Mouse (Mus musculus) hindbrain, postnatal 0 days (tissue): ENCODE data around the gene Fto. TPM values are rescaled to one million over a fixed set of nuclear protein-coding genes. Genes with fewer than 3 reads are reported as not detected.

Experiments
- ATAC-seq: fragments of 200-750 bp; cut with Nextera tagmentation; 2 replicates; pipeline ENCODE4 v1.8.0; 2017; ENCODE audit warnings: mild to moderate bottlenecking, moderate TSS enrichment, moderate library complexity
- DNase-seq: peaks from one replicate; pipeline ENCODE4 v3.0.0-alpha.2; 2015; ENCODE audit warnings: low spot score
- H3K27ac ChIP-seq: fragments of 300-500 bp; sonication (generic); 2 replicates; pipeline ENCODE4 v1.5.1; 2014; ENCODE audit warnings: mild to moderate bottlenecking
- H3K27me3 ChIP-seq: fragments of 300-500 bp; sonication (generic); 2 replicates; pipeline ENCODE4 v1.6.1; 2014; ENCODE audit warnings: low read length, mixed read lengths; ENCODE audit not compliant: insufficient read depth
- H3K36me3 ChIP-seq: fragments of 300-500 bp; sonication (generic); 2 replicates; pipeline ENCODE4 v1.6.1; 2014; ENCODE audit warnings: low read length, mixed read lengths; ENCODE audit not compliant: insufficient read depth
- H3K4me1 ChIP-seq: fragments of 300-500 bp; sonication (generic); 2 replicates; pipeline ENCODE4 v1.6.1; 2014; ENCODE audit warnings: antibody characterized with exemption, low read length, mixed read lengths; ENCODE audit not compliant: insufficient read depth
- H3K4me2 ChIP-seq: fragments of 300-500 bp; sonication (generic); 2 replicates; pipeline ENCODE4 v1.6.1; 2014; ENCODE audit warnings: low read depth, mild to moderate bottlenecking, low read length, moderate library complexity, mixed read lengths
- H3K4me3 ChIP-seq: fragments of 300-500 bp; sonication (generic); 2 replicates; pipeline ENCODE4 v1.5.1; 2014; ENCODE audit warnings: low read length
- H3K9ac ChIP-seq: fragments of 300-500 bp; sonication (generic); replicated peaks from 2 replicates; pipeline ENCODE4 v1.6.1; 2014; ENCODE audit warnings: mild to moderate bottlenecking, low read length, moderate library complexity, mixed read lengths
- H3K9me3 ChIP-seq: fragments of 300-500 bp; sonication (generic); 2 replicates; pipeline ENCODE4 v1.6.1; 2016; ENCODE audit warnings: low read length, mixed read lengths
- CTCF ChIP-seq: IDR thresholded peaks from 2 replicates; pipeline ENCODE4 v1.5.1; 2016; ENCODE audit warnings: antibody characterized with exemption, control low read depth, low read depth
- WGBS: fragments of 180-500 bp; shearing (Covaris S2); extraction: QIAGEN DNeasy Blood & Tissue Kit; methylation state at CpG from one replicate; pipeline ENCODE4 v1.1.7; 2014; 5-methylcytosine and 5-hydroxymethylcytosine counted together
- polyA plus RNA-seq: library from polyadenylated mRNA; unstranded; fragments of >200 nt; fragmentation: Nextera tagmentation; extraction: Ambion mirVana; gene quantifications from 2 replicates; pipeline ENCODE4 v1.2.1, GENCODE M21; 2015
- total RNA-seq: library from RNA; depleted of rRNA; stranded (reverse); fragments of >200 nt; gene quantifications from 2 replicates; pipeline ENCODE4 v1.2.3, GENCODE M21; 2014

Fto gene
- total and polyA plus RNA-seq, 2 experiments from 2014 or later = 80.7 to 122 TPM

- WGBS = 88% methylated on average over 6 of the region's 6 CpGs
Observed at GRCm38 (mm10) chr8:91338389-91339154, 25.2 kb downstream of the Fto start.

GRCm38 (mm10) chr8:91339651-91340050 is 26.3 kb downstream of the Fto start:
- 89% methylated on average over 8 of the region's 8 CpGs for WGBS
- DNase-seq = no peak
- no peaks in the 10 kb centered on the region for H3K36me3 ChIP-seq
- no peaks in the 10 kb centered on the region for H3K9me3 ChIP-seq
- no peaks in the 10 kb centered on the region for H3K27me3 ChIP-seq
- H3K4me1 ChIP-seq = no peaks in the 10 kb centered on the region
- H3K9ac ChIP-seq = no peak overlapping the region
- H3K4me3 ChIP-seq = no peak overlapping the region
- TF ChIP-seq CTCF = no peak
- no peak overlapping the region for H3K27ac ChIP-seq
- ATAC-seq = no peak
- no peak overlapping the region for H3K4me2 ChIP-seq

More at GRCm38 (mm10) chr8:91338389-91339154, 25.2 kb downstream of the Fto start:
- H3K9me3 ChIP-seq = no peaks in the 10 kb centered on the region
- H3K4me3 ChIP-seq = no peak overlapping the region
- no peaks in the 10 kb centered on the region for H3K36me3 ChIP-seq
- TF ChIP-seq CTCF = no peak
- no peak overlapping the region for H3K9ac ChIP-seq
- DNase-seq (no peak), ATAC-seq (no peak)
- H3K27me3 ChIP-seq = no peaks in the 10 kb centered on the region
- H3K27ac ChIP-seq = no peak overlapping the region
- no peaks in the 10 kb centered on the region for H3K4me1 ChIP-seq
- no peak overlapping the region for H3K4me2 ChIP-seq

GRCm38 (mm10) chr8:91340746-91341145 is 27.4 kb downstream of the Fto start:
- H3K9ac ChIP-seq = no peak overlapping the region
- DNase-seq = no peak
- no peak overlapping the region for H3K27ac ChIP-seq
- no peaks in the 10 kb centered on the region for H3K4me1 ChIP-seq
- WGBS = 57% methylated on average over 1 of the region's 1 CpGs
- no peaks in the 10 kb centered on the region for H3K27me3 ChIP-seq
- ATAC-seq = no peak
- H3K4me3 ChIP-seq = no peak overlapping the region
- TF ChIP-seq CTCF = no peak
- H3K9me3 ChIP-seq = no peaks in the 10 kb centered on the region
- no peak overlapping the region for H3K4me2 ChIP-seq
- H3K36me3 ChIP-seq = no peaks in the 10 kb centered on the region

GRCm38 (mm10) chr8:91342196-91342595 is 28.9 kb downstream of the Fto start:
- no peak for TF ChIP-seq CTCF
- no peaks in the 10 kb centered on the region for H3K9me3 ChIP-seq
- DNase-seq (no peak), ATAC-seq (no peak)
- no peak overlapping the region for H3K4me3 ChIP-seq
- H3K36me3 ChIP-seq = no peaks in the 10 kb centered on the region
- no peak overlapping the region for H3K4me2 ChIP-seq
- no peaks in the 10 kb centered on the region for H3K4me1 ChIP-seq
- H3K27me3 ChIP-seq = no peaks in the 10 kb centered on the region
- no peak overlapping the region for H3K9ac ChIP-seq
- 48% methylated on average over 5 of the region's 5 CpGs for WGBS
- no peak overlapping the region for H3K27ac ChIP-seq

GRCm38 (mm10) chr8:91342798-91343197 is 29.5 kb downstream of the Fto start:
- Histone ChIP-seq H3K27ac (no peak overlapping the region), H3K4me3 (no peak overlapping the region), H3K9ac (no peak overlapping the region), H3K4me1 (no peaks in the 10 kb centered on the region), H3K36me3 (no peaks in the 10 kb centered on the region), H3K27me3 (no peaks in the 10 kb centered on the region), H3K4me2 (no peak overlapping the region), H3K9me3 (no peaks in the 10 kb centered on the region)
- ATAC-seq = no peak
- no peak for DNase-seq
- TF ChIP-seq CTCF = no peak
- 68% methylated on average over 5 of the region's 5 CpGs for WGBS

GRCm38 (mm10) chr8:91344659-91345058 is 31.3 kb downstream of the Fto start:
- H3K4me2 ChIP-seq = no peak overlapping the region
- no peaks in the 10 kb centered on the region for H3K9me3 ChIP-seq
- no peak overlapping the region for H3K4me3 ChIP-seq
- DNase-seq = no peak
- H3K9ac ChIP-seq = no peak overlapping the region
- no peaks in the 10 kb centered on the region for H3K27me3 ChIP-seq
- no peak overlapping the region for H3K27ac ChIP-seq
- no peaks in the 10 kb centered on the region for H3K4me1 ChIP-seq
- H3K36me3 ChIP-seq = no peaks in the 10 kb centered on the region
- no peak for ATAC-seq
- WGBS = 85% methylated on average over 11 of the region's 11 CpGs
- TF ChIP-seq CTCF = no peak

GRCm38 (mm10) chr8:91347146-91347545 is 33.8 kb downstream of the Fto start:
- peaks cover 8% of the 10 kb centered on the region; the same call in 1 of the 2 replicates for H3K4me1 ChIP-seq
- H3K27ac ChIP-seq = no peak overlapping the region
- H3K4me2 ChIP-seq = no peak overlapping the region
- H3K4me3 ChIP-seq = no peak overlapping the region
- 87% methylated on average over 10 of the region's 10 CpGs for WGBS
- H3K36me3 ChIP-seq = no peaks in the 10 kb centered on the region
- H3K9ac ChIP-seq = no peak overlapping the region
- DNase-seq = no peak
- TF ChIP-seq CTCF = 0 out of 2 replicates have a peak, but pooled peaks have one; percentile 6
- H3K9me3 ChIP-seq = no peaks in the 10 kb centered on the region
- ATAC-seq = no peak
- H3K27me3 ChIP-seq = no peaks in the 10 kb centered on the region
